Comparison of ENCODE assay signal across 31 mouse cellular contexts in the genomic region with DNA sequence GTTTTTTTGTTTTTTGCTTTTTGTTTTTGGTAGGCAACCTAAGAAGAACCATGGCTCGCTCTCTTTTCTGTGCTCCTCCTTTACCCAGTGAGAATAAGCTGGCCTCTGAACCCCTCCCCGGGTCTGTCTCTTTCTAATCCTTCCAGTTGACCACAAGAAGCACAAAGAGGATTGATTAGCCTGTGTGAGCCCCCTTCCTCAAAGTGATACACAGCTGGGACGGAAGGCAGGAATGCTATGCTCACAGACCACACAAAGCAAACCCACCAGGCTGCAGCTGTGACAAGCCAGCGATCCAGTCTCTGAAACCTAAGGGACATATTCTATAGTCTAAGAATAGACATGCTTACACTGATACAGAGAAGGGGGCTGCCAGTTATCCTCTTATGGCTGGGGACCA.
DNase-seq lines count a peak whose midpoint lies in the region; ATAC-seq and TF ChIP-seq lines count a peak whose summit lies in the region.
"Had no signal": no experiment of that assay in that cellular context is flagged by ENCODE, and none has a peak within 500 bp of the region (broad histone marks: within the 10 kb centered on the region; RNA-seq: fewer than 3 reads in every experiment).

No protein-coding gene starts in this region.

- peak; percentile 46; the same call in 1 of the 2 replicates for ATAC-seq in forebrain, embryonic 11.5 days (replicated peaks; ENCODE audit: low FRiP score)
- no peak for ATAC-seq in forebrain, embryonic 15.5 days (replicated peaks)
- ATAC-seq in hindbrain, embryonic 12.5 days (ENCODE audit: low FRiP score), result peak; percentile 29; the same call in 1 of the 2 replicates
- no peak for ATAC-seq in hindbrain, postnatal 0 days
- no peak for ATAC-seq in neural tube, embryonic 11.5 days (ENCODE audit: insufficient read depth, low FRiP score, low TSS enrichment)
- ATAC-seq in neural tube, embryonic 15.5 days (ENCODE audit: low FRiP score), result no peak
- no peak for ATAC-seq in embryonic facial prominence, embryonic 14.5 days (ENCODE audit: low read depth)
- ATAC-seq: intestine, postnatal 0 days; lung, postnatal 0 days had no signal

- H3K27ac ChIP-seq in forebrain, embryonic 11.5 days (ENCODE audit: low read depth, low read length), result no peak overlapping the region
- H3K27ac ChIP-seq in forebrain, embryonic 15.5 days (replicated peaks), result no peak overlapping the region
- H3K27ac ChIP-seq in hindbrain, embryonic 12.5 days, result 0 out of 2 replicates have a peak overlapping the region, but pooled peaks have one; percentile 55
- H3K27ac ChIP-seq in hindbrain, postnatal 0 days, result no peak overlapping the region
- peak overlapping the region; percentile 45; the same call in 1 of the 2 replicates for H3K27ac ChIP-seq in neural tube, embryonic 11.5 days (ENCODE audit: low read depth, low read length)
- no peak overlapping the region for H3K27ac ChIP-seq in neural tube, embryonic 15.5 days (replicated peaks)
- no peak overlapping the region for H3K27ac ChIP-seq in embryonic facial prominence, embryonic 14.5 days (replicated peaks; ENCODE audit: low read depth, low read length)
- H3K27ac ChIP-seq: limb, embryonic 10.5 days; limb, embryonic 15.5 days; liver, embryonic 13.5 days; macrophage; stomach, postnatal 0 days had no signal

- H3K4me2 ChIP-seq in forebrain, embryonic 11.5 days (ENCODE audit: low read depth, low read length, severe bottlenecking), result no peak overlapping the region
- H3K4me2 ChIP-seq in forebrain, embryonic 15.5 days (replicated peaks), result no peak overlapping the region
- H3K4me2 ChIP-seq in hindbrain, embryonic 12.5 days (replicated peaks), result no peak overlapping the region
- no peak overlapping the region for H3K4me2 ChIP-seq in hindbrain, postnatal 0 days (ENCODE audit: low read depth, low read length)
- no peak overlapping the region for H3K4me2 ChIP-seq in neural tube, embryonic 11.5 days (ENCODE audit: low read depth)
- no peak overlapping the region for H3K4me2 ChIP-seq in neural tube, embryonic 15.5 days
- H3K4me2 ChIP-seq in embryonic facial prominence, embryonic 14.5 days (ENCODE audit: low read depth, low read length), result no peak overlapping the region
- H3K4me2 ChIP-seq: heart, embryonic 11.5 days; limb, embryonic 15.5 days; liver, embryonic 13.5 days had no signal

- no peak overlapping the region for H3K9ac ChIP-seq in forebrain, embryonic 11.5 days (ENCODE audit: low read length)
- H3K9ac ChIP-seq in forebrain, embryonic 15.5 days (replicated peaks), result no peak overlapping the region
- no peak overlapping the region for H3K9ac ChIP-seq in hindbrain, embryonic 12.5 days
- H3K9ac ChIP-seq in hindbrain, postnatal 0 days (replicated peaks; ENCODE audit: low read length), result no peak overlapping the region
- H3K9ac ChIP-seq in neural tube, embryonic 11.5 days (ENCODE audit: low read length), result no peak overlapping the region
- H3K9ac ChIP-seq in neural tube, embryonic 15.5 days (replicated peaks), result no peak overlapping the region
- no peak overlapping the region for H3K9ac ChIP-seq in embryonic facial prominence, embryonic 14.5 days (ENCODE audit: low read depth, low read length)
- H3K9ac ChIP-seq: limb, embryonic 15.5 days; liver, embryonic 13.5 days had no signal

- no peak overlapping the region for H3K4me3 ChIP-seq in forebrain, embryonic 11.5 days (ENCODE audit: low read depth, low read length)
- no peak overlapping the region for H3K4me3 ChIP-seq in forebrain, embryonic 15.5 days
- no peak overlapping the region for H3K4me3 ChIP-seq in hindbrain, embryonic 12.5 days
- no peak overlapping the region for H3K4me3 ChIP-seq in hindbrain, postnatal 0 days (ENCODE audit: low read length)
- no peak overlapping the region for H3K4me3 ChIP-seq in neural tube, embryonic 11.5 days (ENCODE audit: low read depth, low read length)
- H3K4me3 ChIP-seq in neural tube, embryonic 15.5 days (replicated peaks), result no peak overlapping the region
- H3K4me3 ChIP-seq in embryonic facial prominence, embryonic 14.5 days (ENCODE audit: low read depth, low read length), result no peak overlapping the region
- H3K4me3 ChIP-seq: limb, embryonic 10.5 days; limb, embryonic 15.5 days; liver, embryonic 13.5 days; myocyte had no signal

- H3K36me3 ChIP-seq in forebrain, embryonic 11.5 days (ENCODE audit: control insufficient read depth, insufficient read depth, low read length), result no peaks in the 10 kb centered on the region
- H3K36me3 ChIP-seq in forebrain, embryonic 15.5 days, result no peaks in the 10 kb centered on the region
- H3K36me3 ChIP-seq in hindbrain, embryonic 12.5 days, result no peaks in the 10 kb centered on the region
- H3K36me3 ChIP-seq in hindbrain, postnatal 0 days (ENCODE audit: insufficient read depth, low read length), result no peaks in the 10 kb centered on the region
- H3K36me3 ChIP-seq in neural tube, embryonic 11.5 days (ENCODE audit: control insufficient read depth, insufficient read depth, low read length), result no peaks in the 10 kb centered on the region
- H3K36me3 ChIP-seq in neural tube, embryonic 15.5 days, result no peaks in the 10 kb centered on the region
- H3K36me3 ChIP-seq in embryonic facial prominence, embryonic 14.5 days (ENCODE audit: control insufficient read depth, insufficient read depth, low read length), result no peaks in the 10 kb centered on the region
- H3K36me3 ChIP-seq: G1E; limb, embryonic 10.5 days; limb, embryonic 15.5 days; liver, embryonic 13.5 days had no signal

- no peak for DNase-seq in forebrain, embryonic 11.5 days (ENCODE audit: low spot score)
- DNase-seq in hindbrain, postnatal 0 days (ENCODE audit: low spot score), result no peak
- DNase-seq in neural tube, embryonic 11.5 days (ENCODE audit: low spot score), result peak; percentile 12
- DNase-seq in embryonic facial prominence, embryonic 14.5 days (ENCODE audit: low spot score), result peak; percentile 9
- DNase-seq in lung, postnatal 10 days, result no peak
- DNase-seq: adrenal gland, adult 8-10 months; cerebellum, adult 8-10 months; cerebellum, postnatal 25 days; gastrocnemius, postnatal 36 days; heart, adult 18-20 months; heart, postnatal 36 days; kidney, adult 9 months; kidney, postnatal 10 days; layer of hippocampus, postnatal 36 days; liver, embryonic 13.5 days; lung, adult 18-20 months; right cerebral cortex, postnatal 4 days; thymus, adult 18-20 months; thymus, postnatal 25 days had no signal

- no peaks in the 10 kb centered on the region for H3K27me3 ChIP-seq in forebrain, embryonic 11.5 days (ENCODE audit: control insufficient read depth, insufficient read depth, low read length)
- H3K27me3 ChIP-seq in forebrain, embryonic 15.5 days, result no peaks in the 10 kb centered on the region
- H3K27me3 ChIP-seq in hindbrain, embryonic 12.5 days, result no peaks in the 10 kb centered on the region
- H3K27me3 ChIP-seq in hindbrain, postnatal 0 days (ENCODE audit: insufficient read depth, low read length), result no peaks in the 10 kb centered on the region
- no peaks in the 10 kb centered on the region for H3K27me3 ChIP-seq in neural tube, embryonic 11.5 days (ENCODE audit: control insufficient read depth, insufficient read depth, low read length)
- H3K27me3 ChIP-seq in neural tube, embryonic 15.5 days (replicated peaks), result no peaks in the 10 kb centered on the region
- H3K27me3 ChIP-seq in embryonic facial prominence, embryonic 14.5 days (replicated peaks; ENCODE audit: control insufficient read depth, insufficient read depth, low read length), result no peaks in the 10 kb centered on the region
- H3K27me3 ChIP-seq: limb, embryonic 15.5 days; liver, embryonic 13.5 days had no signal

- 11% methylated on average over 4 of the region's 4 CpGs for WGBS in forebrain, embryonic 11.5 days
- 16% methylated on average over 4 of the region's 4 CpGs for WGBS in forebrain, embryonic 15.5 days
- WGBS in hindbrain, embryonic 12.5 days, result 28% methylated on average over 4 of the region's 4 CpGs
- 32% methylated on average over 4 of the region's 4 CpGs for WGBS in hindbrain, postnatal 0 days
- WGBS in neural tube, embryonic 11.5 days, result 47% methylated on average over 4 of the region's 4 CpGs
- WGBS in neural tube, embryonic 15.5 days, result 33% methylated on average over 4 of the region's 4 CpGs
- 43% methylated on average over 4 of the region's 4 CpGs for WGBS in embryonic facial prominence, embryonic 14.5 days

- no peak for TF ChIP-seq CTCF in hindbrain, postnatal 0 days (IDR thresholded peaks at IDR 0.05; ENCODE audit: low read depth)

- 0 out of 2 replicates have a peak, but pooled peaks cover 2% of the 10 kb centered on the region for H3K4me1 ChIP-seq in forebrain, embryonic 11.5 days (replicated peaks; ENCODE audit: control insufficient read depth, insufficient read depth, low read length)
- H3K4me1 ChIP-seq in forebrain, embryonic 15.5 days, result no peaks in the 10 kb centered on the region
- no peaks in the 10 kb centered on the region for H3K4me1 ChIP-seq in hindbrain, embryonic 12.5 days
- no peaks in the 10 kb centered on the region for H3K4me1 ChIP-seq in hindbrain, postnatal 0 days (ENCODE audit: insufficient read depth, low read length)
- H3K4me1 ChIP-seq in neural tube, embryonic 11.5 days (ENCODE audit: control insufficient read depth, insufficient read depth, low read length), result no peaks in the 10 kb centered on the region
- H3K4me1 ChIP-seq in neural tube, embryonic 15.5 days, result no peaks in the 10 kb centered on the region
- no peaks in the 10 kb centered on the region for H3K4me1 ChIP-seq in embryonic facial prominence, embryonic 14.5 days (ENCODE audit: control insufficient read depth, insufficient read depth, low read length)
- H3K4me1 ChIP-seq: limb, embryonic 10.5 days; limb, embryonic 15.5 days; liver, embryonic 13.5 days had no signal

- H3K9me3 ChIP-seq in forebrain, embryonic 11.5 days (ENCODE audit: control insufficient read depth, low read length), result no peaks in the 10 kb centered on the region
- no peaks in the 10 kb centered on the region for H3K9me3 ChIP-seq in forebrain, embryonic 15.5 days
- 0 out of 2 replicates have a peak, but pooled peaks cover 3% of the 10 kb centered on the region for H3K9me3 ChIP-seq in hindbrain, embryonic 12.5 days (replicated peaks)
- no peaks in the 10 kb centered on the region for H3K9me3 ChIP-seq in hindbrain, postnatal 0 days (ENCODE audit: low read length)
- no peaks in the 10 kb centered on the region for H3K9me3 ChIP-seq in neural tube, embryonic 11.5 days (ENCODE audit: control insufficient read depth, low read length)
- H3K9me3 ChIP-seq in neural tube, embryonic 15.5 days (replicated peaks), result no peaks in the 10 kb centered on the region
- no peaks in the 10 kb centered on the region for H3K9me3 ChIP-seq in embryonic facial prominence, embryonic 14.5 days (ENCODE audit: control insufficient read depth, low read length)
- H3K9me3 ChIP-seq: G1E; limb, embryonic 10.5 days; limb, embryonic 15.5 days; liver, embryonic 13.5 days had no signal

Comparison
In these comparisons a context has a peak if more than half of its experiments do, and no peak if none do; other contexts are left out.
1. ATAC-seq: peak in forebrain, embryonic 11.5 days (single experiment) and hindbrain, embryonic 12.5 days (single experiment); none in forebrain, embryonic 15.5 days (single experiment), hindbrain, postnatal 0 days (single experiment), neural tube, embryonic 11.5 days (single experiment), neural tube, embryonic 15.5 days (single experiment) and embryonic facial prominence, embryonic 14.5 days (single experiment).
2. H3K27ac ChIP-seq: peak in hindbrain, embryonic 12.5 days (single experiment) and neural tube, embryonic 11.5 days (single experiment); none in forebrain, embryonic 11.5 days (single experiment), forebrain, embryonic 15.5 days (single experiment), hindbrain, postnatal 0 days (single experiment), neural tube, embryonic 15.5 days (single experiment) and embryonic facial prominence, embryonic 14.5 days (single experiment).
3. DNase-seq: peak in neural tube, embryonic 11.5 days (single experiment) and embryonic facial prominence, embryonic 14.5 days (single experiment); none in forebrain, embryonic 11.5 days (single experiment), hindbrain, postnatal 0 days (single experiment) and lung, postnatal 10 days (single experiment).